Mouse (Mus musculus): ENCODE measurements around the gene Hkdc1. TPM values are rescaled to one million over a fixed set of nuclear protein-coding genes. Genes with fewer than 3 reads are reported as not detected.
A peak's percentile ranks its signal among the peaks of the same experiment; 100 is the strongest.

Hkdc1 gene
- polyA plus RNA-seq, 1 experiment from 2014 or later: 5.5 TPM

DNA sequence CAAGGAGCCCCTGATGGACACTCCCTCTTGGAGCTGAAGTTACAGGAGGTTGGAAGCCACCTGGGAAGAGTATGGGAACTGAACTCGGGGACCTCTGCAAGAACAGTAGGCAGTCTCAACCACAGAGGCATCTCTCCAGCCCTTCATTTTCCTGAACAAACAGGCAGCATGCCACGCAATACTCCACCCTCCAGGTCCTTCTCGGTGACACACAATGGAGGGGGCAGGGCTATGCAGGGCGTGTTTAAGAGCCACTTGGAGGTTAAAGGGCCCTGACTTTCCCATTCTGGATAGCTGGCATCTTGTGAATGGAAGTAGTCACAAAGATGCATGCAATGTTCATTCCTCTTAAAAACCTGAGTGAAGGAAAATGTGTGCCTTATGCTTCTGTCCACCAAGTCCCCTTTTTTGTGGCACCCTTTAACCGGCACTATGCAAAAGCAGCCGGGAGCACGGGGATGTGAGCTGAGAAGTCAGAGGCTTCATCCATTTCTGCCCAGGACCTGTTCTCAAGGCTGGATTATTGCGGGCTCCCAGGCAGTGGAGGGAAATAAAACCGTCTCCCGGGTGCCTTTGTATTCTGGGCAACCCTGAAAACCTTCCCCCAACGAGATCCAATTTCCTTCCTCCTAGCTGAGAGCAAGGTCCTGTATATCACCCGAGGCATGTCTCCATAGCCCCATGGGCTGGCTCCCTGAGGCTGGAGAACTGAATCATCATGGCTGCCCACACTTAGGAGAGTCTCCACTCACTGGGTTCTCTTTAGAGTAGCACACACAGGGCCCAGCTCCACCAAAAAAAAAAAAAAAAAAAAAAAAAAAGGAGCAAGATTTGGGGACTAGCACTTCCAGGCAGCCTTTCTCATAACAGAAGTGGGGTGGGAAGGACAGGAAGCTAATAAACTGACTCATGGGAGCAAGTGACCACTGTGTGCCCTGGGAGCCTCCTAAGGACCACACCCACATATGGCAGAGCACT is 85.4 kb downstream of the Hkdc1 start:
- no peak for TF ChIP-seq EP300 (optimal IDR thresholded peaks at IDR 0.05)
- TF ChIP-seq CTCF (IDR thresholded peaks at IDR 0.05; ENCODE audit: low read depth): no peak
- Histone ChIP-seq H3K4me3 (ENCODE audit: low read depth, low read length) (no peak overlapping the region), H3K36me3 (ENCODE audit: control insufficient read depth, insufficient read depth, low read length) (no peaks in the 10 kb centered on the region), H3K27me3 (ENCODE audit: control insufficient read depth, insufficient read depth, low read length) (no peaks in the 10 kb centered on the region), H3K4me1 (replicated peaks; ENCODE audit: control insufficient read depth, insufficient read depth) (peaks cover 10% of the 10 kb centered on the region), H3K9me3 (ENCODE audit: control insufficient read depth, low read length) (no peaks in the 10 kb centered on the region), H3K27ac (replicated peaks) (peak overlapping the region; percentile 82), H3K9ac (ENCODE audit: low read length) (no peak overlapping the region), H3K4me2 (replicated peaks; ENCODE audit: low read depth) (no peak overlapping the region; the same call in 1 of the 2 replicates)
- DNase-seq (ENCODE audit: low spot score): peak; percentile 85
- peak; percentile 56 for ATAC-seq (ENCODE audit: low FRiP score, low TSS enrichment)
- 40% methylated on average over 12 of the region's 12 CpGs for WGBS

DNA sequence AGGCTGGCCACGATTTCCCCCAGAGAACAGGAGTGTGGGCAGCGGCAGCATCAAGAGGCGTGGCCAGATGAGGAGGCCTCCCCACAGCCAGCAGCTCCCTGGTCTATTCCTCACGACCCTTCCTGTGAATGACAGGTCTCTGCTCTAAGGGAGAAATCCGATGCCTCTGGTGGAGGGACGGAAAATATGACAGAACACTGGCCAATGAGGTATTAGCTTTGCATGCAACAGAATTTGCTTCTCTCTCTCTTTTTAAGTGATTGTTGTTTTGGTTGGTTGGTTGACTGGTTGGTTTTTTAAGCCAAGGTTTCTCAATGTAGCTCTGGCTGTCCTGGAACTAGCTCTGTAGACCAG is 86.9 kb downstream of the Hkdc1 start:
- ATAC-seq (ENCODE audit: low FRiP score, low TSS enrichment) (no peak), DNase-seq (ENCODE audit: low spot score) (no peak)
- TF ChIP-seq CTCF (IDR thresholded peaks at IDR 0.05; ENCODE audit: low read depth) (no peak), EP300 (optimal IDR thresholded peaks at IDR 0.05) (no peak)
- H3K27me3 ChIP-seq (ENCODE audit: control insufficient read depth, insufficient read depth, low read length): no peaks in the 10 kb centered on the region
- peaks cover 10% of the 10 kb centered on the region for H3K4me1 ChIP-seq (replicated peaks; ENCODE audit: control insufficient read depth, insufficient read depth)
- H3K4me3 ChIP-seq (ENCODE audit: low read depth, low read length): no peak overlapping the region
- WGBS: 29% methylated on average over 6 of the region's 6 CpGs
- no peaks in the 10 kb centered on the region for H3K9me3 ChIP-seq (ENCODE audit: control insufficient read depth, low read length)
- H3K9ac ChIP-seq (ENCODE audit: low read length): no peak overlapping the region
- peak overlapping the region; percentile 82; the same call in 1 of the 2 replicates for H3K27ac ChIP-seq (replicated peaks)
- H3K4me2 ChIP-seq (replicated peaks; ENCODE audit: low read depth): no peak overlapping the region
- no peaks in the 10 kb centered on the region for H3K36me3 ChIP-seq (ENCODE audit: control insufficient read depth, insufficient read depth, low read length)

DNA sequence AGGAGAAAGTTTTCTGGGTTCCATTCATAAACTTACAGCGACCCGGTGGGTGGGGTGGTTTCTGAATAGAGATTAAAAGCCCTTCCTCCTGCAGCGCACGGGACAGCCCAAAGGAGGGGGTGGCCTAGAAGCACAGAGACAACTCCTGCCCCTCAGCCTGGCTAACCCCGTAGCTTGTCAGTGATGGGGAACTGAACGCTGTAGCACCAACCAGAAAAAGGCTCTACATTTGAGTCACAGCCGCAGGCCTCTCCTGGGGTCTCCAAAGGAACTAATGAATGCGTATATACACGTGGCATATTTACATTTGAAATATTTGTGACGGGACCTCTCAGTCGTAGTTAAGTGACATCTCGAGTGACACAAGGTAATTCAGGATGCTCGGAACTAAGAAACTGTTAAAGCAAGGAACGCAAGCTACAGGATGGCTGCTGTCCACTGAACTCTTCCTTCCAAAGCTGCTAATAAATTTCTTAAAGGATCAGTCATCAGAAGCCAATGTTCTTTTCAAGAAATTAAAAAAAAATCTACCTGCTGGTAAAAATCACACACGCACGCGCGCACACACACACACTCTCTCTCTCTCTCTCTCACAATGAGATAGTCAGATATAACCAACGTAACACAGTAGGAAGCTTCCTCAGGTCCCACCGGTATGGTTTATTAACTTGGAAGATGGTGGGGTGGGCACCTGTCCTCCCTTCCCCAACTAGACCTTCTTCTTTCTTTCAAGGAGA is 87.4 kb downstream of the Hkdc1 start:
- ATAC-seq (ENCODE audit: low FRiP score, low TSS enrichment): no peak
- 59% methylated on average over 20 of the region's 20 CpGs for WGBS
- peaks cover 10% of the 10 kb centered on the region for H3K4me1 ChIP-seq (replicated peaks; ENCODE audit: control insufficient read depth, insufficient read depth)

DNA sequence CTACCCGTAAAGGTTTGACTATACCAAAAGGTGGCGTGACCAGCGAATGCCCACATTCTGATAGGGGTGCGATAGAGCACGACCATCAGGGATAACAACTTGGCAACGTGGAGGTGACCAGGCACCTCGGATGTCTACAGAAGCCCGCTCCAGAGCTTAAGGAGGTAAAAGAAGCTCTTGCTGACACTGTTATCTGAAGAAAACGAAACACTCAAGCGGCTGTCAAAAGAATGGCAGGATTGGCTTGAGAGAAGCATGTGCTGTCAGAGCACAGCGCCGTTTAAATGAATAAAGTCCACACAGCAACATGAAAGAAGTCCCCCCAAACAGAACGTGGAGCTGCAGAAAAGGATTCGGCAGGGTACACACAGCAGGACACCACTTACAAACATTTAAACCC is 89.0 kb downstream of the Hkdc1 start:
- no peak overlapping the region for H3K4me3 ChIP-seq (ENCODE audit: low read depth, low read length)
- 74% methylated on average over 14 of the region's 14 CpGs for WGBS
- ATAC-seq (ENCODE audit: low FRiP score, low TSS enrichment) (no peak), DNase-seq (ENCODE audit: low spot score) (no peak)
- no peak overlapping the region for H3K27ac ChIP-seq (replicated peaks)
- peaks cover 4% of the 10 kb centered on the region for H3K4me1 ChIP-seq (replicated peaks; ENCODE audit: control insufficient read depth, insufficient read depth)
- H3K36me3 ChIP-seq (ENCODE audit: control insufficient read depth, insufficient read depth, low read length): no peaks in the 10 kb centered on the region
- H3K4me2 ChIP-seq (replicated peaks; ENCODE audit: low read depth): no peak overlapping the region
- no peaks in the 10 kb centered on the region for H3K9me3 ChIP-seq (ENCODE audit: control insufficient read depth, low read length)
- no peaks in the 10 kb centered on the region for H3K27me3 ChIP-seq (ENCODE audit: control insufficient read depth, insufficient read depth, low read length)
- no peak overlapping the region for H3K9ac ChIP-seq (ENCODE audit: low read length)
- no peak for TF ChIP-seq EP300 (optimal IDR thresholded peaks at IDR 0.05)
- TF ChIP-seq CTCF (IDR thresholded peaks at IDR 0.05; ENCODE audit: low read depth): no peak

More for the DNA sequence above, 87.4 kb downstream of the Hkdc1 start:
- no peak overlapping the region for H3K27ac ChIP-seq (replicated peaks)
- H3K9me3 ChIP-seq (ENCODE audit: control insufficient read depth, low read length): no peaks in the 10 kb centered on the region
- TF ChIP-seq CTCF (IDR thresholded peaks at IDR 0.05; ENCODE audit: low read depth): no peak
- TF ChIP-seq EP300 (optimal IDR thresholded peaks at IDR 0.05): no peak
- no peak overlapping the region for H3K4me3 ChIP-seq (ENCODE audit: low read depth, low read length)
- H3K4me2 ChIP-seq (replicated peaks; ENCODE audit: low read depth): no peak overlapping the region
- H3K27me3 ChIP-seq (ENCODE audit: control insufficient read depth, insufficient read depth, low read length): no peaks in the 10 kb centered on the region
- no peak for DNase-seq (ENCODE audit: low spot score)
- no peak overlapping the region for H3K9ac ChIP-seq (ENCODE audit: low read length)
- no peaks in the 10 kb centered on the region for H3K36me3 ChIP-seq (ENCODE audit: control insufficient read depth, insufficient read depth, low read length)

Other genes with a start within 250 kb of the Hkdc1 start
- 97.4 and 112 TPM in 2 replicates for gene Tspan15, start 191.2 kb downstream of the Hkdc1 start, polyA plus RNA-seq (2015; fragmentation: Nextera tagmentation; extraction: Ambion mirVana)
- 1.3 and 1.6 TPM in 2 replicates for gene Tacr2, start 170.1 kb downstream of the Hkdc1 start, polyA plus RNA-seq (2015; fragmentation: Nextera tagmentation; extraction: Ambion mirVana)
- 35.6 and 36.5 TPM in 2 replicates for gene Hk1, start 42.6 kb downstream of the Hkdc1 start, polyA plus RNA-seq (2015; fragmentation: Nextera tagmentation; extraction: Ambion mirVana)
- gene 4930507D05Rik, start 27.0 kb upstream of the Hkdc1 start, polyA plus RNA-seq (2015; fragmentation: Nextera tagmentation; extraction: Ambion mirVana): 0.21 and 0.23 TPM in 2 replicates
- 12.6 and 13.9 TPM in 2 replicates for gene Supv3l1, start 27.2 kb upstream of the Hkdc1 start, polyA plus RNA-seq (2015; fragmentation: Nextera tagmentation; extraction: Ambion mirVana)
- gene Vps26a, start 64.3 kb upstream of the Hkdc1 start, polyA plus RNA-seq (2015; fragmentation: Nextera tagmentation; extraction: Ambion mirVana): 59.6 and 60.4 TPM in 2 replicates
- gene Srgn, start 105.0 kb upstream of the Hkdc1 start, polyA plus RNA-seq (2015; fragmentation: Nextera tagmentation; extraction: Ambion mirVana): 12.5 and 14.2 TPM in 2 replicates
- gene Kif1bp, start 156.0 kb upstream of the Hkdc1 start, polyA plus RNA-seq (2015; fragmentation: Nextera tagmentation; extraction: Ambion mirVana): 16.4 and 16.8 TPM in 2 replicates
- 11.1 and 11.2 TPM in 2 replicates for gene Ddx21, start 179.8 kb upstream of the Hkdc1 start, polyA plus RNA-seq (2015; fragmentation: Nextera tagmentation; extraction: Ambion mirVana)
- gene Ddx50, start 228.7 kb upstream of the Hkdc1 start, polyA plus RNA-seq (2015; fragmentation: Nextera tagmentation; extraction: Ambion mirVana): 80.6 and 81.2 TPM in 2 replicates

Measured in stomach, postnatal 0 days (tissue).